Mouse (Mus musculus): Measurements from ENCODE around the gene Rtl5.

The Rtl5 gene

DNA sequence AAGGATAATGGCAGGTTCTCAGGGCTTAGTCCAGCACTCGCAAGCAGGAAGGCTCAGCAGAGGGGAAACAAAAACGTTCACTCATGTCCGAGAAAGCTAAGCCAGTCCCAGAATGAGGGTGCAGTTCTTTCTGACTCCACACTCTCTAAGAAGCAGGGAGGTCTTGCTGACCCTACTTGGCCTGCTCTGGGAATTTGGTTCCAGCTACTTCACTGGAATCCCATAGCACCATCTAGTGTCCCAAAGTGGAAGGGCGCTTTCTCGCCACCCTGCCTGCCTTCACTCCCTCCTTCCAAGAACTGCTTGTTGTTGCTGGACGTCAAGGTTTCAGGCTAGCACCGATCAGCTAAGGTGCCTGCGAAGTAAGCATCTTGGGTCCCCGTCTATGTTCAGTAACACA is 5.0 kb downstream of the Rtl5 start:
- DNase-seq (ENCODE audit: low spot score in 2 of 2), result peak; percentile 43 to 64

DNA sequence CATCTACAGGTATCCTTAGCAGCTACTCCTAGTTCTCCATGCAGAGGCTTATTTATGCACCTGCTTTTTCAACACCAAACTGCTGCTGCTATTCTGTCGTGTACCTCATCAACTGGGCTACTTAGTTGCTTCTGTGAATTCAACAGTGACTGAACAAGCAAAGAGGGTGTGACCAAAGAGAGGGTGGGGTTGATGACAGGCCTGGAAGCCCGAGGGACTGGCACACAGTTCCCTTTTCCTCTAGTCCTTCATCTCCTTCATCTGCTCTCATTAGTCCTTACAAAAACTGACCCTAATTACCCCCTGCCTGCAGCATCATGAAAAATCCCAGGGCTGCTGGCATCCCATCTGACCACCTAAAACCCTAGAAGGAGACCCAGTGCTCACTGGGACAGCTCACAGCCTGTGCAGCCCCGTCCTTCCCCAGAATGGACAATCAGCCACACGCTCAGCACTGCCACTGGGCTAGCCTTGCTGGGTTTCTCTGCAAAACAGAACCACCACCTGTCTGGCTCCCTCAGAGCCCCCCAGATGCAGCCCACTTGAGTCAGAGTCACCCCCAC is 5.8 kb downstream of the Rtl5 start:
- DNase-seq (ENCODE audit: low spot score in 2 of 2), result no peak

DNA sequence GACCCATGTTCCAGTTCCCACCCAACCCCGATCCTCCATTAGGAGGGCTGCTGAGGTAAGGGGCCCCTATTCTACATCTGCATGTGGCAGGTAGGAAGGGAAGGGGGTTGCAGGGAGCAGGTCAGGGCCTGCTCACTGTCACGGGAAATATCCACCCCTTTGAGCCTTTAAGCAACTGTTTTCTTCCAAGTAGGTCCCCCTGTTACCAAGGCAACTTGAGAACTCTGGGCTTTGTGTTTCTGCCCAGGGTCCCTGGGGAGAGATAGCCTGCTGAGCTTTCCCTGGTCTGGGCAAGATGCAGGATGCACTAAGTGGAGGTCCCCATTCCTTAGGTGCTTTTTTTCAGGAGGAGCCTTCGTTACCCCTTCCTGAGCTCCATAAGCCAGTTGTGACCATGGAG is 7.0 kb downstream of the Rtl5 start:
- DNase-seq (ENCODE audit: low spot score in 2 of 2), result no peak

DNA sequence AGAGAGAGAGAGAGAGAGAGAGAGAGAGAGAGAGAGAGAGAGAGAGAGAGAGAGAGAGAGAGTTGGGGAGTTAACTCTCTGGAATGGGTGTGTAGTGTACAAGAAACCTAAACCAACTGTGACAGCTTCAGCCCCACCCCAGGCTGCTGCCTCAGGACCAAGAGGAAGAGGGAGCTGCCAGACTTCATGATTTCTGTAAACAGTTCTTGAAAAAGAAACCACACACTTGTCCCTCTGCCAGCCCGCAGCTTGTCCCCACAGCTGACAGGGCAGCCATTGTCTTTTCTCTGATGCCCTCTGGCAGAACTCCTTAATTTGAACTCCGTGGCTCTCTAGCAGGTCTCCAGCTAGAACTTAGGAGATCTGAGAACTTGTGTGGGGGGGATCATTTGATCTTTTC is 10.2 kb downstream of the Rtl5 start:
- peak; percentile 48 to 59 for DNase-seq (ENCODE audit: low spot score in 2 of 2)

DNA sequence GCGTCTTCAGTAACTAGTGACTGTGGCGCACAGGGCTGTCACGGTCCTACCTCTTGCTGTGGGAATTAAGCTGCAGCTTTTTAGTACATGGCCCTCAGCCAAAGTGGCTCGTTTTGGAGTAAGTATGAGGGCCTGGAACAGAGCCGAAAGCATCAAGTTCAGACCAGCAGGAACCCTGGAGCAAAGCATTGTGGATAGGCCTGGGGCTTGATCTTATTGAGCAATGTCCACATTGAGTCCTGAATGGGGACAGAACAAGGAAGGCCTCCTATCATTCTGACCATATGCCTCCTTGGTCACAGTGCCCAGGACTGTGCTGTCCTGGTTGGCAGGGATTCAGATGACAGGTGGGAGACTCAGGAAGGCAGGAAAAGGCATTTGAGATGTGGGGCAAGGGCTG is 10.9 kb downstream of the Rtl5 start:
- no peak for DNase-seq (ENCODE audit: low spot score in 2 of 2)

DNA sequence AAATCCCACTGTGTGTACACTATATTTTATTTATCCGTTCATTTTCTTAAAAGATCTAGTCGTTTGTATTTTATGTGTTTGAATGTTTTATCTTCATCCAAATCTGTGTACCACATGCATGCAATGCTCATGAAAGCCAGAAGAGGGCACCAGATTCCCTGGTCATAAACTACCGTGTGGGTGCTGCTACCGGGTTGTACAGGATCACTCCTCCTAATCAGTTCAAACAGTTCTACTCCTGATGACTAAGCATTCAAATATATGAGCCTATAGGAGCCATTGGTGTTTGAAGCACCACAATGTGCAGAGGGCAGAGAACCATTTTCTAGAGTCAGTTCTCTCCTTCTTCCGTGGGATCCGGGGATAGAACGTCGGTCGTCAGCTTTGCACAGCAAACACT is 11.7 kb downstream of the Rtl5 start:
- no peak for DNase-seq (ENCODE audit: low spot score in 2 of 2)

DNA sequence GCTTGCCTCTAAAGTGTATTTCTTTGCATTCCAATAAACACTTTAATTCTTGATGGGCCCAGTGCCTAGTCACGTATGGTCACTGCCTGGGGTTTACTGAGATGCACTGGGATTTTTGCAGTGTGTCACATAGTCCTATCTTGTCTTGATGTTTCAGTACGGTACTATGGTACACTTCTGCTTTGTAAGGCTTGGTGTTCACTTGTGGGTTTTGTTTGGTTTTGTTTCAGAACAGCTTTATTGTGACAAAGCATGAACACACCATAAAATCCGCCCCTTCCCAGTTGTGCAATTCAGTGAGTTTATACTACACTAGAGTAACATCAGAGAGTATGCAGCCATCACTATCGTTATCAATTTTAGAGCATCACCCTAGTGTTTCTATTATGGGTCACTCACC is 17.1 kb downstream of the Rtl5 start:
- no peak for DNase-seq (ENCODE audit: low spot score in 2 of 2)

DNA sequence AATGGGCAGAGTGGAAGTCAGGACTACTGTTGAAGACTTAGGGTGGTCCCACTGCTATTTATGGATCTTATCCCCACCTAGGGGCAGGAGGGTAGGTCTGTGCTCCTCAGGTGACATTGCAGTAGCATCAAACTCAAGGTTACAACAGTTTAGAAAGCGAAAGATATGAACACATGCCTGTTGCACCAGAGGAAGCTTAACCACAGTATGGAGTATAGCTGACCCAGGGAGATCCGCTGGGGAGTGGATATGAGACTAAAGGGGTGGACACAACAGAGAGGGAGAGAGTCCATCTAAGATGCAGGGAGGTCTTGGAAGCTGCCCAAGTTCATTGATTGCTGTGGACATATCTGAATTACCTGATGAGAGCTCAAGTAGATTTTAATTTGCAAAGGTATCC is 17.7 kb downstream of the Rtl5 start:
- DNase-seq (ENCODE audit: low spot score in 2 of 2), result no peak

DNA sequence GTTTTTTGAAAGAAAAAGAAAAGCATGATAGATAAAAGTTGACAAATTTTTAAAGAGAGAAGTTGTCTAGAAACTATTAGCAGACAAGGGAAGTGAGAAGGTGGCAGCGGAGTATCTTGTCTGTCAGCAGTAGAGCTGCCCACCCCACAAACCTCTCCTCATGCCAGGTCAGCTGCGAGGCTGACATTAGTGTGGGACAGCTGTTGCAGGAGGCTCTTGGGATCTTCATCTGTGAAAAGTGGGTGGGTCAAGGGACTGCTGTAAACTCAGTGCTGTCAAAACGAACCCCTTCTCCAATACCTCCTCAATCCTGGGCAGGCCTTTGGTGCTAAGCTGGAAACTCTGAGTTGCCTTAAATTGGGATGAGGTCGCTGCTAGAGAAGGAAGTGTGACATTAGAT is 19.9 kb downstream of the Rtl5 start:
- no peak for DNase-seq (ENCODE audit: low spot score in 2 of 2)

DNA sequence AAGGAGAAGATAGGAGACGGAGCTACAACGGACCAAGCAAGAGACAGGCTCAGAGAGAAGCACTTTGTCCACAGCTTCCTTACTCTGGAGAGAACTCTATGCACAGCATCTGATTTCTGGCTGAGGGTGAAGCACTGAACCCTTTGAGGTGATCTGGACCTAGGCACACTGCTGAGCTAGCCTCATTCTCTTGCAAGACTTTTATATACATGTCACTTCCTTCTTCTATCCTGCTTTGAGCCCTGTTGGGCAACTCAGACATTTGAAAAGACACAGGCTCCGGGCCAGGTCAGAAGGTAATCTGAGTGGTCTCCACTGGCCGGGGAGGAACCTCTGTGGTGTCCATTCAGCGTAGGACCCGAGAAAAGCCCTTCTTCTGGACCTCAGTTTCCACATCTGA is 20.6 kb downstream of the Rtl5 start:
- no peak for DNase-seq (ENCODE audit: low spot score in 2 of 2)

DNA sequence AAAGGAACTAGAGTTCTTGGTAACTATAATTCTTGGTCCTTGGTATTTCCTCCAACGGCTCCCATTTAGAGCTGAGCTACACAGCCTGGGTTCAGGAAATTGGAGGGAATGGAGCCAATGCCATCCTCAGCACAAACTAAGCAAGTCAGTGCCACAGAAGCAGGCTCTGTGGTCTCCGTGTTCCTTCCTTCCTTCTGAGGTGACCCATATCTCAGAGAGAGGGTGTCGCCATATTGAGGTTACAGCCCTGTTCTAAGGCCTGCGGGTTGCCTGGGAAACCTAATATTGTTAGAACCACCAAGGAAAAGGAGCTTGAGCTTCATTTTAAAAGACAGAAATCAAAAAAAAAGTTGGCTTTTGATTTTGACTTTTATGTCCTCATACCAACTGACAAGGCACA is 28.7 kb downstream of the Rtl5 start:
- no peak for DNase-seq (ENCODE audit: low spot score in 2 of 2)

DNA sequence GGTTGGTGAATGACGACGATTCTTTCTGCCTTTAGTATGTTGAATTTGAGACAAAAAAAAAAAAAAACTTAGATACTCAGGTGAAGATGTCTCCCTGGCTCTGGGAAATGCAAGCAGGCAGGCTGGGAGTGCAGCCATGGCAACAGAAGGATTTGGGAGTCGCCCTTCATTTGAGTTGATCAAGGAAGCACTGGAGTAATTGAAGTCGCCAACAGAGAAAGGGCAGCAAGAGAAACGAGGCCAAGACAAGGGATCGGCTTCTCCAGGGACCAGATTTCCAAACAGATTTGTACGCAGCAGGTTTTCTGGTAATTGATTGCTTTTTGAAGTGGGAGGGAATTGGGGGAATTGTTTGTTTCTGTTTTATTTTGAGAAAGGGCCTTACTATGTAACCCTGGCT is 29.5 kb downstream of the Rtl5 start:
- no peak for DNase-seq (ENCODE audit: low spot score in 2 of 2)

DNA sequence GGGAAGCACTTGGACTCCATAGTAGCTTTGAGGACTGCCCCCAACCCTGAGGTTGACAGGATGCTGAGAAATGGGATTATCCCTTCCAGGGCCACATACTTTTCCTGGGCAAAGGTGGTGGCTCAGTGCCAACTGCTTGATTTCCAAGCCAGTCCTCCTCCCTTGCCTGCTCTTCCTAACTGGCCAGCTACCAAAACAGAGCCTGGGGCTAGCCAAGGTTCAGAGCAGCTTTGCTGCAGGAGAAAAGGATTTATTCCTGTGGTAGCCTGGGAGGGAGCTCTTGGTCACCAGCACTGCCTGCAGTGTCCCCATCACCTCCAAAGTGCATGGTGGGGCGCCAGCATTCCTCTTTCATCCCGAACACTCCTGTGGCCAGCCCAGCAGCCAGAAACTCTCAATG is 33.6 kb downstream of the Rtl5 start:
- DNase-seq (ENCODE audit: low spot score in 2 of 2), result peak in 1 of 2 experiments; percentile 49

DNA sequence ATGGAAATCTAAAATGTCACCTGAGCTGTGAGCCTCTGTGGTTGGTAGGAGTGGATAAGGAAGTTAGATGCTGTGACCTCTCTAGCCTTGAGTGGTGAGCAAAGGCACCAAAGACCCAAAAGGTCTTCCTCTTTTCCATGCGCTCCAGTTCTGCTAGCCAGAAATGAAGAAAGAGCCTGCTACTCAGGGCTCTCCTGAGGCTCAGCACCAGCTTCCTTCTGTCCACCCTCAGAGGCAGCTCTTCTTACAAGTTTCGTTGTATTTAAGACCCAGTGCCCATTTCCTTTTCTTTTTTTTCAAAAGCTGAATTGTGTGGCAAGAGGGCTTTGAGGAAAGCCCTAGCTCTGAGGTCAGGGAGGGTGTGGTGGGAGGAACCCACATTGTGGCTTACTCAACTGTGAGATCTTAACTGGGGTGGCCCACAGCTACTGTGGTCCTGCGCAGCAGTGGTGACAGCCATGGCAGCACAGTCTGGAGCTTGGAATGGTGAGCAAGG is 34.2 kb downstream of the Rtl5 start:
- peak in 1 of 2 experiments; percentile 28 for DNase-seq (ENCODE audit: low spot score in 2 of 2)

DNA sequence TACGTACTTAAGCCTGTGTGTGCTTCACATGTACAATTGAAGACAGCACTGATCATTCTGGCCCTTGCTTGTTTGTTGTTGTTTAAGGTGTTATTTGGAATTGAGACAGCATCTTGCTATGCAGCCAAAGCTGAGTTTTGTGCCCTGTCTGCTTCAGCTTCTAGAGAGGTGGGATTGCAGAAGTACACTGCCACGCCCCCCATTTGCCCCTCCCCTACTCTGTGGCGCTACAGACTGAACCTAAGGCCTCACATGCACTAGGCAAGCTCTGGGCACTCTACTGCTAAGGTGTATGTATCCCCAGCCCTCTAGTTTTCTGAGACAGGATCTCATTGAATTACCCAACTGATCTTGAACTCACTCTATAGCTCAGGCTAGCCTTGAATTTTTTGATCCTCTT is 35.4 kb downstream of the Rtl5 start:
- DNase-seq (ENCODE audit: low spot score in 2 of 2), result no peak

DNA sequence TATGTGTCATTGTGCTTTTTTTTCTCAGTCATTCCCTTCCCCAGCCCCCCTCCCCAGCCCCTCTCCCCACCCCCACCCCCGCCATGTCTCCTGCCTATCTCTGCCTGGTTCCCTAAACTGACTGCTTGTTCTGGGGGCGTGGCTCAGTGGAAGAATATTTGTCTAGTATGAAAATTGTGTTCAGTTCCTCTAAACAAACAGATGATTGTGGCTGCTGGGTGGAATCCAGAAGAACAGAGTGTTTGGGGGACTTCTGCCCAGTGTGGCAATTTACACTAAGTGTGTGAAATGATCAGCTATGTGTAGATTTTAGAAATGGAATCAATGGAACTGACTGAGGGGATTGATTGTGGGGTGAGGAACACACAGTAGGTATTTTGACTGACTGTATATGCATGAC is 37.5 kb downstream of the Rtl5 start:
- no peak for DNase-seq (ENCODE audit: low spot score in 2 of 2)

DNA sequence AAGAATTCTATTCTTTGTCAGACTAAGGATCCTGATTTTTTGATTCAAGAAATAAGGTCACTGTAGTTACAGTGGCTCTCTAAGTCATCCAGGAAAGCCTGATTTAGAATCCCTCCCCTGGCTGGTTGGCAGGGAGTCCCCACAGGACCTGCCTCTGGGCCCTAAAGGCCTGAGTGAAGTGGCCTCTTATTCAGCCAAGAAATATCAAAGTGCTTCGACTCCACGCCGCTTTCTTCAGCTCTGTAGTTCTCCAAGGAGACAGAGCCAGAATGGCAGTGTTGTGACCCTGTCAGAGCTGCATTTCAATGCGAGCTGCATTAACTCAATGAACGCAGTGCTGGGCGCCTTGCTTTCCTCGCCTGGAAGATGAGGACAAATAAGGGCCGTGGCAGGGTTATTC is 38.7 kb downstream of the Rtl5 start:
- DNase-seq (ENCODE audit: low spot score in 2 of 2), result no peak

DNA sequence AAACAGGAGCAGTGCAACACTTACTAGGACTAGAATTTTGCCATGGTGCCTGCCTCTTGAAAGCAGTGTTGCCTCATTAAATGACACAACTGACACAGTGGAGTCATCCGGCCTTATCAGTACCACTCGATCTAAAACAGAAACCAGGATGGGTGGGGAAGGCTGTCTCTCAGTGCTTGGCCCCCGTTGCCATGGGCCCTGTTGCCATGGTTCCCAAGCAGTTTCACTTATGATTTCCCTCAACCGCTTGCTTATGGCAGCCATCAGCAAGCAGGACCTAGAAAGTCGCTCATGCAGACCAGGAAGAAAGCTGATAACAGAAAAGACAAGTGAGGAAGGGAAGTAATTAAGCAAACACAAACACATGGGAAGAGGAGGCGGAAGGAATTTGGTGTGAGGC is 39.3 kb downstream of the Rtl5 start:
- DNase-seq (ENCODE audit: low spot score in 2 of 2), result peak; percentile 46 to 52

DNA sequence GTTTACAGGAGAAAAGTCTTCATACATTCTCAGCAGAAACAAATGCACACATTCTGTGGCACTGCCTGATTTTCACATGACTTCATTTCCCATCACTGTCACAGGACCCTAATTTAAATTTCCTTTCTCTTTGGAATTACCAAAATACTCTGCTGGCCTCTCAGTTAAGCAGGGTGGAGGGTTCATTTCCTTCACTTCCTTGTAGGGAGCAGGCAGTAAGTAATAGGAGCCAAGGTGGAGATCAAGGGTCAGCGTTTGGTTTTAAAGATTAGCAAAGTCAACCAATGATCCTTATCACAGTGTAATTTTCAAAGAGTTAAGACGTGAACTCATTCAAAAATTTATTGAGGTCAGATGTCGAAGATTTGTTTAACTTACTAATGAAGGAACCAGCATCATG is 46.1 kb downstream of the Rtl5 start:
- DNase-seq (ENCODE audit: low spot score in 2 of 2), result no peak

DNA sequence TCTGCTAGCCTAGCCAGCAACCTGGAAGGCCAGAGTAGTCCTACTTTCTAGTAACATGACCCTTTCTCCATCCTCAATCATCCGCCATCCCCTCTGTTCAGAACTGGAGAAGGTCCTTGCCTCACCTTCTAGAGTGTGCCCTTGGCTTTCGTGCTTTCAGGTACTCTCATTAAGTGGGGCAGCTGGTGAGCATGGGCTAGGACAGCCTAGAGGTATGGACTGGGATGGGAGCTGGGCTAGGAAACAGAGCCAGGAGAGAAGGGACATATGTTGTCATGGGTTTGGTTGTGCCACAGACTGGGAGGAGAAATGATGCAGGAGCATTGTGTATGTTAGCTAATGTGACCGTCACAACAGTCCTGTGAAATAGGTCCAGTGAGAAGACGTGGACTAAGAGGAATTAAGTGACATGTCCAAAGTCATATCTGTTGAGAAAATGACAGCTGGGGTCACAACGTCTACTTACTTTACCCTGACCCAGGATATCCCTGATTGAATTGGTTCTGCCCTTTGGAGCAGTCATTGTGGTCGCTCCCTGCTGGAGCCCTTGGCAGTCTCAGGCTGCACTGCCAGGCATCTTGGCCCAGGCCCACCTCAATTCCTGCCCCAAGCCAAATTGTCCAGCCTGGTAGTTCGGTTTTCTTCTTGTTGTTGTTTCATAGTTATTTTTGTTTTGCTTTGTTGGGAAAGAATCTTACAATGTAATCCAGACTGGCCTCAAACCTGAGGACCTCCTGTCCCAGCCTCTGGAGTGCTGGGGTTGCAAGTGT is 51.4 kb downstream of the Rtl5 start:
- DNase-seq (ENCODE audit: low spot score in 2 of 2), result no peak

DNA sequence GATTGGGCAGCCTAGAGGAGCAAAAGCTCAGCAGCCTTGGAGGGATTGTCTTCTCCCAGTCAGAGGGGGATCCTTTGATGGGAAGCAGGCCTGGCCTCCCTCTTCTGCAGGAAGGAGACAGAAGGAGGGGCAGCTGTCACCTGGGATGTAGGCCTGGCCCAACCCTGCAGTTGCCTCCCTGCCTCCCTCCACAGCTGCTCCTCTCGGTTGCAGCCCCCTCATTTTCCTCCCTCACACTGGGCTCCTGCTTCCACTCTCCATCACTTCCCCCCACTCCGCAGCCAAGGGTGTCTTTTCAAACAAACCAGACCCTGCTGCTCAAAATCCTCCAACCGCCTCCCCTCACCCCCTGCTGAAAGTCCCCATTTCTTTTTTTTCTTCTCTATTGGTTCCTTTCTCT is 52.2 kb downstream of the Rtl5 start:
- DNase-seq (ENCODE audit: low spot score in 2 of 2), result no peak

DNA sequence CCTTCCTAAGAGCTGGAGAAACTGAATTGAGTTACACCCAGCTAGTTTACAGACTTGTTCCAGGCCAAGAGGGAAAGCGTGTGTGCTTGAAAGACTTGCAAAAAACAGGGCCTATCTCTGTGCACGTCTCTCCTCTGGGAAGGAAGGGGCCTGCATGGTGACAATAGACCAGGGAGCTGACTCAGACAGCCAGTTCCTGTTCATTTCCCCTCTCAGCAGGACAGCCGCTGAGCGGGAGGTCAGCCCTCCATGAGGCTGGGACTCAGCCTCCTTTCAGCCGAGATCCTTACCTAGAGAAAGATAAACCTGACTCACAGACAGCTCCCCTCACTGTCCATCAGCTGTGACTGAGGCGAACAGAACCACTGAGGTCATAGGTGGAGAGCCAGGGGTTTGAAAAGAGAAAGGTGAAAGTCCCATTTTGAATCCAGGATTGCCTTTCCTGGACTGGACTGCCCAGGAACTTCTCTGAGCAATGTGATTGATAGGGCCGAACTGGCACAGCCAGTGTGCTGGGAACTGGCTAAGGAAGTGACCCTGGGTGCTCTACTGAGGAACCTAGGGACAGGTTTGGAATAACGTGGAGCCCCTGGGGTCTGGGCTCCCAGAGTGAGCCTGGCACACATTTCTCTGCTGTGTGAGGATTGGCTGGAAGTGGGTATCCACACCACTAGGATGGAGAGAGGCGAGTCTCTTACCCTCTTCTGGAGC is 53.7 kb downstream of the Rtl5 start:
- DNase-seq (ENCODE audit: low spot score in 2 of 2), result peak; percentile 28 to 51
